Mouse (Mus musculus): Measurements from ENCODE around the gene Hsbp1. TPM values are rescaled to one million over a fixed set of nuclear protein-coding genes. Genes with fewer than 3 reads are reported as not detected.

Hsbp1 gene
- total and polyA plus RNA-seq, 2 experiments = 65.3 to 69.2 TPM

DNA sequence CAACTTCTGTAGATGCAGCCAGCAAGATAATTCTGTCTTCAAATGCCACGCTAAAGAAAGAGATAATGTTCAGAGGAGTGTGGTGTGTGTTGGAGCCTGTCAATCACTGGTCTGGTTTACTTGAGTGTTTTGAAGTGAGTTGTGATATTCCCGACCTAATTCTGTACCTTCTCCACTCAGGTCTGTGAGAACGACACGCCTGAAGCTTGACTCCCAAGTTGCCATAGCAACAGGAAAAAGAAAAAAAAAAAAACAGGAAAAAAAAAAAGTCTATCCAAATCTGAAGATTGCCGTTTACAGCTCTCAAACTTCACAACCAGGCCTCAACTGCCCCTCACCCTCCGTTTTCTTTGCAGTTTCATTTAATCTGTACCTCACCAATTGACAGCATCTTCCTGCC is 21.1 kb upstream of the Hsbp1 start:
- WGBS = 56% methylated on average over 6 of the region's 6 CpGs
- Histone ChIP-seq H3K9ac (ENCODE audit: low read depth, low read length) (no peak overlapping the region), H3K27me3 (ENCODE audit: control insufficient read depth, insufficient read depth, low read length) (no peaks in the 10 kb centered on the region), H3K36me3 (ENCODE audit: control insufficient read depth, insufficient read depth, low read length) (no peaks in the 10 kb centered on the region), H3K79me2 (ENCODE audit: control insufficient read depth, insufficient read depth, low read length) (no peaks in the 10 kb centered on the region), H3K4me1 (ENCODE audit: control insufficient read depth, insufficient read depth, low read length) (no peaks in the 10 kb centered on the region), H3K27ac (replicated peaks; ENCODE audit: insufficient read depth, low read depth, low read length) (no peak overlapping the region), H3K4me3 (ENCODE audit: insufficient read depth, low read depth, low read length) (no peak overlapping the region)
- TF ChIP-seq POLR2A (IDR thresholded peaks at IDR 0.05; ENCODE audit: extremely low read depth, insufficient read depth, low read length) (no peak), CTCF (IDR thresholded peaks at IDR 0.05; ENCODE audit: low read depth, low read length) (no peak)
- DNase-seq (ENCODE audit: extremely low read depth, low read depth, low spot score) = no peak

- 77% methylated on average over 4 of the region's 4 CpGs for WGBS
- Histone ChIP-seq H3K4me3 (ENCODE audit: insufficient read depth, low read depth, low read length) (no peak overlapping the region), H3K36me3 (ENCODE audit: control insufficient read depth, insufficient read depth, low read length) (no peaks in the 10 kb centered on the region), H3K4me1 (ENCODE audit: control insufficient read depth, insufficient read depth, low read length) (no peaks in the 10 kb centered on the region), H3K27ac (replicated peaks; ENCODE audit: insufficient read depth, low read depth, low read length) (peak overlapping the region; percentile 22; the same call in 1 of the 2 replicates), H3K9ac (ENCODE audit: low read depth, low read length) (no peak overlapping the region), H3K27me3 (ENCODE audit: control insufficient read depth, insufficient read depth, low read length) (no peaks in the 10 kb centered on the region), H3K79me2 (ENCODE audit: control insufficient read depth, insufficient read depth, low read length) (0 out of 2 replicates have a peak, but pooled peaks cover under 1% of the 10 kb centered on the region)
- TF ChIP-seq POLR2A (IDR thresholded peaks at IDR 0.05; ENCODE audit: extremely low read depth, insufficient read depth, low read length) (no peak), CTCF (IDR thresholded peaks at IDR 0.05; ENCODE audit: low read depth, low read length) (no peak)
- DNase-seq (ENCODE audit: extremely low read depth, low read depth, low spot score) = peak; percentile 25
Observed at GRCm38 (mm10) chr8:119339546-119339945, 4.7 kb upstream of the Hsbp1 start.

GRCm38 (mm10) chr8:119343606-119344005 is 682 bp upstream of the Hsbp1 start:
- Histone ChIP-seq H3K79me2 (ENCODE audit: control insufficient read depth, insufficient read depth, low read length) (peaks cover 6% of the 10 kb centered on the region; the same call in 1 of the 2 replicates), H3K9ac (ENCODE audit: low read depth, low read length) (no peak overlapping the region), H3K27ac (replicated peaks; ENCODE audit: insufficient read depth, low read depth, low read length) (no peak overlapping the region), H3K4me1 (ENCODE audit: control insufficient read depth, insufficient read depth, low read length) (peaks cover 3% of the 10 kb centered on the region; the same call in 1 of the 2 replicates), H3K36me3 (ENCODE audit: control insufficient read depth, insufficient read depth, low read length) (peaks cover 9% of the 10 kb centered on the region; the same call in 1 of the 2 replicates), H3K27me3 (ENCODE audit: control insufficient read depth, insufficient read depth, low read length) (no peaks in the 10 kb centered on the region), H3K4me3 (ENCODE audit: insufficient read depth, low read depth, low read length) (no peak overlapping the region)
- 84% methylated on average over 3 of the region's 3 CpGs for WGBS
- DNase-seq (ENCODE audit: extremely low read depth, low read depth, low spot score) = peak; percentile 27
- no peak for TF ChIP-seq POLR2A (IDR thresholded peaks at IDR 0.05; ENCODE audit: extremely low read depth, insufficient read depth, low read length)
- TF ChIP-seq CTCF (IDR thresholded peaks at IDR 0.05; ENCODE audit: low read depth, low read length) = no peak

DNA sequence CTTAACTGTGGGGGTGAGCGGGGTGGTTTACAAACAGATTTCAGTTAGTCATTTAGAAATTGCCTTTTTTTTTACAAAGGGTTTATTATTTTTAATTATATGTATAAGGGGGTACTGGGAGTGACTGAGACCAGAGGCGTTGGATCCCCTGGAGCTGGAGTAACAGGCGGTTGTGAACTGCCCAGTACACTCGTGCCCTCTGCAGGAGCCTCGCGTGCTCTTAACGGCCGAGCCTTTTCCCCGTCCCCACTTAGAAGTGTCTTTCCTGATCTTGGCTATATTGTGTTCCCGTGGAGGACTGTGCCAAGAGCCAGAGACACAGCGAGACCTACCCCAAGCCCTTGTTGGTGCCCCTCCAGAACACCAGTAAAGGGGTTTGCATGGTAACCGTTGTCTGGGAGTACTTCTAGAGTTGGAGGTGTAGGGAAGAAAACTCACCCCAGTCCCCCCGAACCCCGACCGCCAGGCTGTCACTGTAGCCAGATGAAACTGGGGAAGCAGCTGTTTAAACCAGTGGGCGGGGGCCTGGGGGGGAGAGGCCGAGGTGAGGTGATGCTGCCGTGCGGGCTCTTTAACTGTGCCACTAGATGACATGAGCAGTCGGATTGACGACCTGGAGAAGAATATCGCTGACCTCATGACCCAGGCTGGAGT is 868 bp downstream of the Hsbp1 start:
- peaks cover 3% of the 10 kb centered on the region; the same call in 1 of the 2 replicates for H3K4me1 ChIP-seq (ENCODE audit: control insufficient read depth, insufficient read depth, low read length)
- H3K9ac ChIP-seq (ENCODE audit: low read depth, low read length) = peak overlapping the region; percentile 84
- H3K79me2 ChIP-seq (ENCODE audit: control insufficient read depth, insufficient read depth, low read length) = peaks cover 6% of the 10 kb centered on the region; the same call in 1 of the 2 replicates
- 41% methylated on average over 22 of the region's 22 CpGs for WGBS
- TF ChIP-seq POLR2A (IDR thresholded peaks at IDR 0.05; ENCODE audit: extremely low read depth, insufficient read depth, low read length) = no peak
- 0 out of 2 replicates have a peak, but pooled peaks have one; percentile 2 for TF ChIP-seq CTCF (IDR thresholded peaks at IDR 0.05; ENCODE audit: low read depth, low read length)
- no peak overlapping the region for H3K27ac ChIP-seq (replicated peaks; ENCODE audit: insufficient read depth, low read depth, low read length)
- no peak for DNase-seq (ENCODE audit: extremely low read depth, low read depth, low spot score)
- H3K36me3 ChIP-seq (ENCODE audit: control insufficient read depth, insufficient read depth, low read length) = peaks cover 11% of the 10 kb centered on the region; the same call in 1 of the 2 replicates
- peak overlapping the region; percentile 79 for H3K4me3 ChIP-seq (ENCODE audit: insufficient read depth, low read depth, low read length)
- no peaks in the 10 kb centered on the region for H3K27me3 ChIP-seq (ENCODE audit: control insufficient read depth, insufficient read depth, low read length)

DNA sequence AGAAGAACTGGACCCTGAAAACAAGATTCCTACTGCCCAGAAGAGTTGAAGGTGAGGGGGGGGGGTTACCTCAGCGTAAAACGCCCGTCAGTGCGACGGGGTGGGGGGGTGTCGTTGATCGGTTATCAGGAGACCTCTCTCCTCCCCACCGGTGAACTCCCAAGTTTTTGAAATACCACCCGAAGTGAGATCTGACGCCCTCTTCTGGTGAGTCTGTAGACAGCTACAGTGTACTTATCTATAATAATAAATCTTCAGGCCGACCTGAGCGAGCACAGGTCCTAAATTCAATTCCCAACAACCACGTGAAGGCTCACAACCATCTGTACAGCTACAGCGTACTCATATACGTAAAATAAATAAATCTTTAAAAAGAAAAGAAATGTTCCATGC is 1.4 kb downstream of the Hsbp1 start:
- Histone ChIP-seq H3K4me1 (ENCODE audit: control insufficient read depth, insufficient read depth, low read length) (peaks cover 3% of the 10 kb centered on the region; the same call in 1 of the 2 replicates), H3K27me3 (ENCODE audit: control insufficient read depth, insufficient read depth, low read length) (no peaks in the 10 kb centered on the region), H3K27ac (replicated peaks; ENCODE audit: insufficient read depth, low read depth, low read length) (no peak overlapping the region), H3K79me2 (ENCODE audit: control insufficient read depth, insufficient read depth, low read length) (peaks cover 6% of the 10 kb centered on the region; the same call in 1 of the 2 replicates), H3K36me3 (ENCODE audit: control insufficient read depth, insufficient read depth, low read length) (peaks cover 11% of the 10 kb centered on the region; the same call in 1 of the 2 replicates), H3K4me3 (ENCODE audit: insufficient read depth, low read depth, low read length) (no peak overlapping the region), H3K9ac (ENCODE audit: low read depth, low read length) (no peak overlapping the region)
- no peak for TF ChIP-seq CTCF (IDR thresholded peaks at IDR 0.05; ENCODE audit: low read depth, low read length)
- no peak for TF ChIP-seq POLR2A (IDR thresholded peaks at IDR 0.05; ENCODE audit: extremely low read depth, insufficient read depth, low read length)
- no peak for DNase-seq (ENCODE audit: extremely low read depth, low read depth, low spot score)
- 87% methylated on average over 15 of the region's 15 CpGs for WGBS

DNA sequence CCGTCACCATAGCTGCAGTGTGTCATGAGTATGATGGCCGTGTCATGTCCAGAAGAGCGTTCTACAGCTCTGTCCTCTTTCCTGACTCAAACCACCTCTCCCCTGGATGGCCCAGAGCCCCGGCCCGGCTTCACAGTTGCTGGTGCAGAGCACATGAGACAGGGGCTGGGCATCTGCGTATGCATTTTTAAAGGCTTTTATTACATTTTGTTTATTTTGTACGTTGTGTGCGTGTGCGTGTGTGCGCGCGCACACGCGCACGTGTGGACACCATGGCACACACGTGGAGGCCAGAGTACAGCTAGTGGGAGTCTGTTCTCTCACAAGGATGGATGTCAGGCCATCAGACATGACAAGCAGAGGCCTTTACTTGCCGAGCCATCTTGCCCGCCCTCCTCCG is 7.4 kb downstream of the Hsbp1 start:
- no peak for DNase-seq (ENCODE audit: extremely low read depth, low read depth, low spot score)
- peaks cover 11% of the 10 kb centered on the region; the same call in 1 of the 2 replicates for H3K36me3 ChIP-seq (ENCODE audit: control insufficient read depth, insufficient read depth, low read length)
- no peaks in the 10 kb centered on the region for H3K79me2 ChIP-seq (ENCODE audit: control insufficient read depth, insufficient read depth, low read length)
- 96% methylated on average over 19 of the region's 19 CpGs for WGBS
- TF ChIP-seq POLR2A (IDR thresholded peaks at IDR 0.05; ENCODE audit: extremely low read depth, insufficient read depth, low read length) = no peak
- no peak for TF ChIP-seq CTCF (IDR thresholded peaks at IDR 0.05; ENCODE audit: low read depth, low read length)
- H3K27ac ChIP-seq (replicated peaks; ENCODE audit: insufficient read depth, low read depth, low read length) = no peak overlapping the region
- H3K9ac ChIP-seq (ENCODE audit: low read depth, low read length) = no peak overlapping the region
- no peaks in the 10 kb centered on the region for H3K27me3 ChIP-seq (ENCODE audit: control insufficient read depth, insufficient read depth, low read length)
- no peaks in the 10 kb centered on the region for H3K4me1 ChIP-seq (ENCODE audit: control insufficient read depth, insufficient read depth, low read length)
- no peak overlapping the region for H3K4me3 ChIP-seq (ENCODE audit: insufficient read depth, low read depth, low read length)
